Mouse (Mus musculus) liver, adult 2 months (tissue): ENCODE results near the gene Grem2.

Experiments
- CTCF ChIP-seq: fragments of 200-500 bp; IDR thresholded peaks from 2 replicates; pipeline ENCODE4 v1.5.1; 2011; ENCODE audit warnings: low read depth, low read length, control low read depth
- POLR2A ChIP-seq: fragments of 200-500 bp; IDR thresholded peaks from 2 replicates; pipeline ENCODE4 v1.6.1; 2011; ENCODE audit warnings: low read length, control low read depth; ENCODE audit not compliant: insufficient read depth; ENCODE audit errors: extremely low read depth

DNA sequence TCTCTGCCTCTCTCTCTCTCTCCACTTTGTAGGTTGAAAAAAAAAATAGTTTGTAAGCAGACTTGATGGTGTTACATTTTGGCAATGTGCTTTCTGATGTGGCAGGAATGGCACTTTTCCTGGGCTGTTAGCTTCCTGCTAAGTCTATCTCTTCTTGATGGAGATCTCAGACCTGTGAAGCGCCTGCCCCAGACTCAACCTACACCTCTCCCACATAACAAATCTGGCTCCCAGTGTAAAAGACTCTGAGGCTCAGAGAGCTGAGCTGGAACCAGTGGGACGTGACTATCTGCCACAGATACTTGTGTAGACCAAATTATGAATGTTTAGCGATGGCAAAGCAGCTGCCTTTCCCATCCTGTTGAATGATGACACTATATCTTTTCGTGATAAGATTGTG is 109.8 kb downstream of the Grem2 start:
- TF ChIP-seq POLR2A (no peak), CTCF (no peak)
